Mouse (Mus musculus) hindbrain, postnatal 0 days (tissue): ENCODE results near the gene Erbb2. TPM values are rescaled to one million over a fixed set of nuclear protein-coding genes. Genes with fewer than 3 reads are reported as not detected.

Source experiments
- ATAC-seq: fragments of 200-750 bp; cut with Nextera tagmentation; 2 replicates; pipeline ENCODE4 v1.8.0; 2017; ENCODE audit warnings: mild to moderate bottlenecking, moderate TSS enrichment, moderate library complexity
- DNase-seq: peaks from one replicate; pipeline ENCODE4 v3.0.0-alpha.2; 2015; ENCODE audit warnings: low spot score
- H3K27ac ChIP-seq: fragments of 300-500 bp; sonication (generic); 2 replicates; pipeline ENCODE4 v1.5.1; 2014; ENCODE audit warnings: mild to moderate bottlenecking
- H3K27me3 ChIP-seq: fragments of 300-500 bp; sonication (generic); 2 replicates; pipeline ENCODE4 v1.6.1; 2014; ENCODE audit warnings: low read length, mixed read lengths; ENCODE audit not compliant: insufficient read depth
- H3K36me3 ChIP-seq: fragments of 300-500 bp; sonication (generic); 2 replicates; pipeline ENCODE4 v1.6.1; 2014; ENCODE audit warnings: low read length, mixed read lengths; ENCODE audit not compliant: insufficient read depth
- H3K4me1 ChIP-seq: fragments of 300-500 bp; sonication (generic); 2 replicates; pipeline ENCODE4 v1.6.1; 2014; ENCODE audit warnings: antibody characterized with exemption, low read length, mixed read lengths; ENCODE audit not compliant: insufficient read depth
- H3K4me2 ChIP-seq: fragments of 300-500 bp; sonication (generic); 2 replicates; pipeline ENCODE4 v1.6.1; 2014; ENCODE audit warnings: low read depth, mild to moderate bottlenecking, low read length, moderate library complexity, mixed read lengths
- H3K4me3 ChIP-seq: fragments of 300-500 bp; sonication (generic); 2 replicates; pipeline ENCODE4 v1.5.1; 2014; ENCODE audit warnings: low read length
- H3K9ac ChIP-seq: fragments of 300-500 bp; sonication (generic); replicated peaks from 2 replicates; pipeline ENCODE4 v1.6.1; 2014; ENCODE audit warnings: mild to moderate bottlenecking, low read length, moderate library complexity, mixed read lengths
- H3K9me3 ChIP-seq: fragments of 300-500 bp; sonication (generic); 2 replicates; pipeline ENCODE4 v1.6.1; 2016; ENCODE audit warnings: low read length, mixed read lengths
- CTCF ChIP-seq: IDR thresholded peaks from 2 replicates; pipeline ENCODE4 v1.5.1; 2016; ENCODE audit warnings: antibody characterized with exemption, control low read depth, low read depth
- WGBS: fragments of 180-500 bp; shearing (Covaris S2); extraction: QIAGEN DNeasy Blood & Tissue Kit; methylation state at CpG from one replicate; pipeline ENCODE4 v1.1.7; 2014; 5-methylcytosine and 5-hydroxymethylcytosine counted together
- polyA plus RNA-seq: library from polyadenylated mRNA; unstranded; fragments of >200 nt; fragmentation: Nextera tagmentation; extraction: Ambion mirVana; gene quantifications from 2 replicates; pipeline ENCODE4 v1.2.1, GENCODE M21; 2015
- total RNA-seq: library from RNA; depleted of rRNA; stranded (reverse); fragments of >200 nt; gene quantifications from 2 replicates; pipeline ENCODE4 v1.2.3, GENCODE M21; 2014

Erbb2 gene
- total and polyA plus RNA-seq, 2 experiments from 2014 or later = 5.1 to 11.7 TPM

DNA sequence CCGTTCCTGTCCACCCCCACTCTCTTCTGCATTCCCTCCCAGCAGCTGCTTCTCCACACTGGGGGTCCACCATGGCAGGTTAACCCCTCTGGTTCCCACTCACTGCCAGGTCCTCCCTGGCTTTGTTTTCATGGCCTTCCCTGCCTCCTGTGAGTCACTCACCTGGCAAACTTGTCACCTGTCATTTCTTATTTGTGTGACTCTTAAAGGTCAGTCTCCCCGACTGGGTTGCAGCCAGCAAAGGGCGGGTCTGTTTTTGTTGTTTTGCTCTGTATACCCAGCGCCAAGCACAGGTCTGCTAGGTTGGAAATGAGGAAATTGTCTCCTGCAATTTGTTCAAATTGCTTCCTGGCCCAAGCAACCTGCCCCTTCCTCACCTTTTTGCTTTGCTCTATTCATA, 33.4 kb downstream of the Erbb2 start:
- 67% methylated on average over 4 of the region's 4 CpGs for WGBS
- no peak overlapping the region for H3K9ac ChIP-seq
- TF ChIP-seq CTCF = no peak
- H3K4me1 ChIP-seq = no peaks in the 10 kb centered on the region
- peaks cover 16% of the 10 kb centered on the region; the same call in 1 of the 2 replicates for H3K27me3 ChIP-seq
- no peak overlapping the region for H3K27ac ChIP-seq
- no peak overlapping the region for H3K4me2 ChIP-seq
- no peak for ATAC-seq
- no peaks in the 10 kb centered on the region for H3K36me3 ChIP-seq
- DNase-seq = no peak
- no peaks in the 10 kb centered on the region for H3K9me3 ChIP-seq
- no peak overlapping the region for H3K4me3 ChIP-seq

DNA sequence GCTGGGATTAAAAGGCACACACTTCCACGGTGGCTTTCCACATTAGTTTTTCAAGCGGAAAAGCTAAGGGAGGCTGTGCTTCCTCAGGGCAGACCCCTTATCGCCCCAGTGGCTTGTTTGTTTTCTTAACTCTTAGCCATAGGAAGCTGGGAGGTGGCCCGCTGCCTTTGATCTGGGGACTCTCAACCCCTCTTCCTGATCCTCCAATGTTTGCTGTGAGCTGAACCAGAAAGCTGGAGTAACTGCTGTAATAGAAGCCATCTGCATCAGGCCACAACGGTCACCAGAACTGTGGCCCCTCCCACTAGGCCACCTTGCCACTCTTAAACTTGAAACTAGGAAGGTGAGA, 33.9 kb downstream of the Erbb2 start, which contains the start of gene Grb7:
Gene Grb7, plus strand, starts transcription at position 182 of the 349 bp plus-strand sequence.
- no peak for TF ChIP-seq CTCF
- DNase-seq (no peak), ATAC-seq (no peak)
- H3K36me3 ChIP-seq = no peaks in the 10 kb centered on the region
- H3K4me2 ChIP-seq = peak within 1 kb of the TSS; percentile 37
- no peak within 1 kb of the TSS; the same call in 1 of the 2 replicates for H3K27ac ChIP-seq
- H3K9ac ChIP-seq = 0 out of 2 replicates have a peak within 1 kb of the TSS, but pooled peaks have one; percentile 5
- H3K4me1 ChIP-seq = no peaks in the 10 kb centered on the region
- H3K27me3 ChIP-seq = peaks cover 16% of the 10 kb centered on the region; the same call in 1 of the 2 replicates
- H3K9me3 ChIP-seq = no peaks in the 10 kb centered on the region
- WGBS = 20% methylated on average over 5 of the region's 5 CpGs
- peak within 1 kb of the TSS; percentile 29 for H3K4me3 ChIP-seq

DNA sequence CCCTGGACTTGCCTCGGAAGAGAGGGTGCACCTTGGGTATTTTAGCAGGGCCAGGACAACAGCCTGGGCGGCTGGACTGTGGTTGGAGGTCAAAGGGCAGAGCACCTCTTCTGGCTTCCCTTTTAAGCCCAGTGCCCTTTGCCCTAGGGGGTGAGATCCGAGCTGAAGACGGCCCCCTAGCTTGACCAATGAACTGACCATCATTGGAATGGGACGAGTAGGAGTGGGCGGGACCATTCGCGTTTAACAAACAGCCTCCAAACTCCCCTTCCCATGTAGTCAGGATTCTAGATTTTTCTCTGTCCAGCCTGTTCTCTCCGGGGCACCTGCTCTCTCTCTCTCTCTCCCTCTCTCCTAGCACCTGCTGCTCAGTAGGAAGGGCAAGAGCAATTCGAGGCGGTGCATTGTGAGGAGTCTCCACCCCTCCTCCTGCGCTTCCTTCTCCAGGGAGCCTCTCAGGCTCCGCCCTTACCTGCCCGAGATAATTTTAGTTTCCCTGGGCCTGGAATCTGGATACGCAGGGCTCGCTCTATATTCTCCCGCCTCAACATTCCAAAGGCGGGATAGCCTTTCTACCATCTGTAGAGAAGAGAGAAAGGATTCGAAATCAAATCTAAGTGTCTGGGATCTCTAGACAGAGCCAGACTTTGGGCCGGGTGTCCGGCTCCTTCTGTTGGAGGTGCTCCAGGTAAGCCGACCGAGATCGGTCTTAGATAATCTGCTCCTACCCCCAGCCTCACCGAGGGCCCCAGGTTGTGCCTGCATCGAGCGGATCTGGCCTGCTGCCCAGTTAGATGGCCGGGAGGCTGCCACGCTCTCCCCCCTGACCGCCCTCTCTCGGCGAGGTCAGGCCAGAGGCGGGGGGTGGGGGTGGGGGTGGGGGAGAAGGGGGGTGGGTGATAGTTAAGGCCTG, 34.5 kb downstream of the Erbb2 start:
- Histone ChIP-seq H3K4me3 (peak overlapping the region; percentile 29), H3K9me3 (no peaks in the 10 kb centered on the region), H3K36me3 (no peaks in the 10 kb centered on the region), H3K9ac (0 out of 2 replicates have a peak overlapping the region, but pooled peaks have one; percentile 5), H3K27me3 (peaks cover 16% of the 10 kb centered on the region; the same call in 1 of the 2 replicates), H3K4me1 (no peaks in the 10 kb centered on the region), H3K27ac (no peak overlapping the region; the same call in 1 of the 2 replicates), H3K4me2 (peak overlapping the region; percentile 37)
- TF ChIP-seq CTCF = no peak
- DNase-seq = no peak
- ATAC-seq = no peak
- WGBS = 3% methylated on average over 33 of the region's 33 CpGs

DNA sequence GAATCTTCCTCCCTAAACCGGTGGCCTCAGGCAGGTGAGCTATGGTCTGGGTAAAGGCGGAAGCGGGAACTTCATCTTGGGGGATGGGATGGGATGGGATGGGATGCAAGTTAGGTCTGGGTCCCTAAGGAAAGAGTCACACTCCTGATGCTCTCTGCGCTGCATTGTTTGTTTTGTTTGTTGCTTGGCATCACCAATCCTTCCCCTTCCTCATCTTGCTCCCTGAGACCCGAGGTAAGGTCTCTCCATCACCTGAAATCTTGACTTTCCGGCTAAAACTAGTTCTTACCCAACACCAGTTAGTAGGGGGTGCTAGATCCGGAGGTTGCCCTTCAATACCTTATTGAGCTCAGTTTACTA, 35.2 kb downstream of the Erbb2 start:
- H3K27ac ChIP-seq = no peak overlapping the region
- H3K9me3 ChIP-seq = no peaks in the 10 kb centered on the region
- H3K9ac ChIP-seq = no peak overlapping the region
- peaks cover 16% of the 10 kb centered on the region; the same call in 1 of the 2 replicates for H3K27me3 ChIP-seq
- H3K36me3 ChIP-seq = no peaks in the 10 kb centered on the region
- ATAC-seq = no peak
- TF ChIP-seq CTCF = no peak
- WGBS = 18% methylated on average over 7 of the region's 7 CpGs
- peak overlapping the region; percentile 29 for H3K4me3 ChIP-seq
- no peaks in the 10 kb centered on the region for H3K4me1 ChIP-seq
- H3K4me2 ChIP-seq = peak overlapping the region; percentile 37
- no peak for DNase-seq

DNA sequence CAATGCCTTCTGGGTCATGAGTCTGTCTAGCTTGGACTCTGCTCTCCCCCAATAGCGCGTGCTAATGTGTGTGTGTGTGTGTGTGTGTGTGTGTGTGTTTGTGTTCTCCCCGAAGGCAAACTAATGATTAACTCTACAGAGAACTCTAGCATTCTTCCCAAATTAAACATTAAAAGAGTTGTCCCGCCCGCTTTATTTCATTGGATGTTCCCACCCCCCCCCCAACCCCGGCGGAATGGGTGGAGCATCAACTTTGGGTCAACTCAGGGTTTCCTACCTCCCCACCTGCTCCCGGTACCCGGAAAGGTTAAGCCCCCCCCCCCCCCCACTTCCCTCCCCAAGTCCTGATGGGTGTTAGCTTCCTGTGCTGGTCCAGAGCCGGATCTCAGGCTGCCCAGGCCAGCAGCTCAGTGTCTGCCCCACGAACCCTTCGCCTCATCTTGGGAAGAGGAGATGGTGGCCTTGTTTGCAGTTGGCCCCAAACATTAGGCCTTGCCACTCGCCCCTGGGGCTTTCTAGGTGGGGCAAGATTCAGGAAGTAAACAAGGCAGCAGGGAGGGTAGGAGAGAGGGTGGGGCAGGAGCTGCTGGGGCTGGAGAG, 36.0 kb downstream of the Erbb2 start:
- no peaks in the 10 kb centered on the region for H3K4me1 ChIP-seq
- 42% methylated on average over 13 of the region's 13 CpGs for WGBS

DNA sequence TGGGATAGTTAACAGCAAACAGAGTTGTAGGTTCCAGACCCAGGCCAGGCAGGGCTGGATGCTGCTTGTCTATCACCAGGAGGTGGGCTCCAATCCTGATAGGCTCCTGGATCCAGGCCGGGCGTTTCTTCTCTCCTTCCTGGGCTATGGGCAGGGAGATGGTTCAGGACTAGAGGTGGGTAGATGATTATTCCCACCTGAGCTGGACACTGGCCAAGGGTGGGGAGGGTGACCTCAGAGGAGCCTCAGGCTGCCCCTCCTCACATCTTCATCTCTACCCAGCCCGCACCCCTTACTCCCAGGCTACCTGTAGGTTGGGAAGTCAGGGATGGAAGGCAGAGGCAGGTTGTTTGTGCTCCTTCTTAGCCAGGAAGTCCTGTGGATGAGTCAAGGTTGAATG, 37.1 kb downstream of the Erbb2 start:
- Histone ChIP-seq H3K4me2 (no peak overlapping the region), H3K4me3 (no peak overlapping the region), H3K36me3 (no peaks in the 10 kb centered on the region), H3K27me3 (peaks cover 16% of the 10 kb centered on the region; the same call in 1 of the 2 replicates), H3K9me3 (no peaks in the 10 kb centered on the region), H3K4me1 (no peaks in the 10 kb centered on the region), H3K9ac (no peak overlapping the region), H3K27ac (no peak overlapping the region)
- ATAC-seq = no peak
- WGBS = 85% methylated on average over 3 of the region's 3 CpGs
- TF ChIP-seq CTCF = no peak
- no peak for DNase-seq

More for the DNA sequence above, 36.0 kb downstream of the Erbb2 start:
- TF ChIP-seq CTCF = no peak
- H3K27ac ChIP-seq = no peak overlapping the region
- peaks cover 16% of the 10 kb centered on the region; the same call in 1 of the 2 replicates for H3K27me3 ChIP-seq
- H3K4me3 ChIP-seq = no peak overlapping the region
- no peak for ATAC-seq
- no peaks in the 10 kb centered on the region for H3K36me3 ChIP-seq
- no peak overlapping the region for H3K9ac ChIP-seq
- H3K4me2 ChIP-seq = no peak overlapping the region; the same call in 1 of the 2 replicates
- no peak for DNase-seq
- H3K9me3 ChIP-seq = no peaks in the 10 kb centered on the region
